Mouse (Mus musculus) forebrain, embryonic 16.5 days (tissue): ENCODE data around the gene Gata5. TPM values are rescaled to one million over a fixed set of nuclear protein-coding genes. Genes with fewer than 3 reads are reported as not detected.

ENCODE experiments used
- ATAC-seq: fragments of 200-750 bp; cut with Nextera tagmentation; 2 replicates; pipeline ENCODE4 v1.8.0; 2017; ENCODE audit warnings: mild to moderate bottlenecking, moderate library complexity
- H3K27ac ChIP-seq: fragments of 300-500 bp; sonication (generic); 2 replicates; pipeline ENCODE4 v1.5.1; 2014; ENCODE audit warnings: low read length, control low read depth
- H3K27me3 ChIP-seq: fragments of 300-500 bp; sonication (generic); replicated peaks from 2 replicates; pipeline ENCODE4 v1.6.1; 2014; ENCODE audit warnings: low read length; ENCODE audit not compliant: control insufficient read depth, insufficient read depth
- H3K36me3 ChIP-seq: fragments of 300-500 bp; sonication (generic); 2 replicates; pipeline ENCODE4 v1.6.1; 2014; ENCODE audit not compliant: control insufficient read depth, insufficient read depth
- H3K4me1 ChIP-seq: fragments of 300-500 bp; sonication (generic); replicated peaks from 2 replicates; pipeline ENCODE4 v1.6.1; 2014; ENCODE audit warnings: low read length; ENCODE audit not compliant: control insufficient read depth, insufficient read depth
- H3K4me2 ChIP-seq: fragments of 300-500 bp; sonication (generic); 2 replicates; pipeline ENCODE4 v1.6.1; 2014; ENCODE audit warnings: mild to moderate bottlenecking, low read length, control low read depth
- H3K4me3 ChIP-seq: fragments of 300-500 bp; sonication (generic); replicated peaks from 2 replicates; pipeline ENCODE4 v1.5.1; 2014; ENCODE audit warnings: mild to moderate bottlenecking, low read length, control low read depth
- H3K9ac ChIP-seq: fragments of 300-500 bp; sonication (generic); replicated peaks from 2 replicates; pipeline ENCODE4 v1.6.1; 2014; ENCODE audit warnings: low read depth, low read length, control low read depth
- H3K9me3 ChIP-seq: fragments of 300-500 bp; sonication (generic); 2 replicates; pipeline ENCODE4 v1.6.1; 2016; ENCODE audit warnings: low read length; ENCODE audit not compliant: control insufficient read depth
- WGBS: fragments of 180-500 bp; shearing (Covaris S2); extraction: QIAGEN DNeasy Blood & Tissue Kit; methylation state at CpG from one replicate; pipeline ENCODE4 v1.1.7; 2014; 5-methylcytosine and 5-hydroxymethylcytosine counted together
- polyA plus RNA-seq: library from polyadenylated mRNA; unstranded; fragments of >200 nt; fragmentation: Nextera tagmentation; extraction: Ambion mirVana; gene quantifications from 2 replicates; pipeline ENCODE4 v1.2.1, GENCODE M21; 2015

Gata5 gene
- polyA plus RNA-seq, 1 experiment from 2014 or later = not detected

DNA sequence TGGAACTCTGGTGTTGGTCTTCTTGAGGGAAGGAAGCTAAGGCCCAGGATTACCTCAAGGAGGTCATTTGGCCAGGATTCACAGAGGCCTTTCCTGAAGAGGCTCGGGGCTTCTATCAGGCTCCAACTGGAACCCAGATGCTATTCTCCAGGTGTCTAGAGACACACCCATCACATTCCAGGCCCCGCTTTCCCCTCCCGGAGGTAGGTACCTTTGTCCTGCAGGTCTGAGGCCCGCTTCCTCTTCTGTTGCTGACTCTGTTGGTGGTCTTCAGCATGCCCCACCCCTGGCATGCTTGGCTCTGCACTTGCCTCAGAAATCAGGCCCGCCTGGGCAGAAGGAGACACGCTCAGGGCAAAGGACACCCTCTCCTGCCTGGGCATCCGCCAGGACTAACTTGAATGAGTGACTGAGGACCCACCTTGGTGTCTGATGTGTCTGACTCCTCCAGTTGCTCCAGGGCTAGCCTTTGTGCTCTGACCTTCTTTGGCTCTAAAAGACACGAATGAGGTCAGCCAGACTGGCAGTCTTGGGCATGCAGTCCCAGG is 56.7 kb downstream of the Gata5 start:
- WGBS = 72% methylated on average over 8 of the region's 8 CpGs
- no peak overlapping the region for H3K27ac ChIP-seq
- no peak overlapping the region for H3K4me2 ChIP-seq
- no peak overlapping the region for H3K9ac ChIP-seq
- H3K4me1 ChIP-seq = peaks cover 5% of the 10 kb centered on the region
- H3K4me3 ChIP-seq = no peak overlapping the region
- H3K36me3 ChIP-seq = no peaks in the 10 kb centered on the region
- no peak for ATAC-seq
- H3K9me3 ChIP-seq = no peaks in the 10 kb centered on the region
- peaks cover 3% of the 10 kb centered on the region; the same call in 1 of the 2 replicates for H3K27me3 ChIP-seq

GRCm38 (mm10) chr2:180276851-180277259 is 57.6 kb downstream of the Gata5 start:
- H3K9me3 ChIP-seq = no peaks in the 10 kb centered on the region
- no peak overlapping the region for H3K4me2 ChIP-seq
- WGBS = 80% methylated on average over 8 of the region's 8 CpGs
- no peak for ATAC-seq
- H3K27ac ChIP-seq = no peak overlapping the region
- H3K36me3 ChIP-seq = no peaks in the 10 kb centered on the region
- no peak overlapping the region for H3K4me3 ChIP-seq
- H3K4me1 ChIP-seq = peaks cover 15% of the 10 kb centered on the region
- peaks cover 3% of the 10 kb centered on the region; the same call in 1 of the 2 replicates for H3K27me3 ChIP-seq
- no peak overlapping the region for H3K9ac ChIP-seq

GRCm38 (mm10) chr2:180276385-180276784 is 58.1 kb downstream of the Gata5 start:
- no peak overlapping the region for H3K9ac ChIP-seq
- peaks cover 3% of the 10 kb centered on the region; the same call in 1 of the 2 replicates for H3K27me3 ChIP-seq
- no peak for ATAC-seq
- no peaks in the 10 kb centered on the region for H3K36me3 ChIP-seq
- no peaks in the 10 kb centered on the region for H3K9me3 ChIP-seq
- no peak overlapping the region for H3K4me3 ChIP-seq
- 58% methylated on average over 4 of the region's 4 CpGs for WGBS
- H3K4me2 ChIP-seq = no peak overlapping the region
- H3K4me1 ChIP-seq = peaks cover 19% of the 10 kb centered on the region
- H3K27ac ChIP-seq = no peak overlapping the region

DNA sequence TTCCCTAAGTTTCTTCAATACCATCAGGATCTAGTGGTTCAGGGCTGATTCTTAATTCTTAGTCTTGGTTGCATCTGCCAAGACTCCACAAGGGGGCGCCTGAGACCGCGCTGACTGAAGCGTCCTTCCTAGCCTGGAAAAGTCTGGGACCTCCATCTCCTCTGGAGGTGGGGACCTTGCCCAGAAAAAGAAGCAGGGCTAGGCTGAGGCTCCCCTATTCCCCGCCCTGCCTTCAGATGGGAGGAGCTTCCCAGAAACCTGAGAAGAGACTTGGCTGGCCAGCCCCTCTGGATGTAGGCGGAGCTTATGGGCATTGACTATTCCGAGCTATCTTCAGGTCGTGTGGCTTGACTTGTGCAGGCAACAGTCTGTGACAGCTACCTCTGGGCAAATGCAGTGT is 58.7 kb downstream of the Gata5 start:
- Histone ChIP-seq H3K4me2 (peak overlapping the region; percentile 25; the same call in 1 of the 2 replicates), H3K4me3 (no peak overlapping the region), H3K27ac (no peak overlapping the region), H3K27me3 (peaks cover 3% of the 10 kb centered on the region; the same call in 1 of the 2 replicates), H3K9ac (no peak overlapping the region), H3K36me3 (no peaks in the 10 kb centered on the region), H3K9me3 (no peaks in the 10 kb centered on the region), H3K4me1 (peaks cover 25% of the 10 kb centered on the region)
- peak; percentile 4; the same call in 1 of the 2 replicates for ATAC-seq
- under 1% methylated on average over 8 of the region's 8 CpGs for WGBS

Other genes starting within 250 kb of the Gata5 start
- gene Hrh3, start 230.2 kb downstream of the Gata5 start, polyA plus RNA-seq = 1.8 and 2.4 TPM in 2 replicates
- gene Osbpl2, start 215.4 kb downstream of the Gata5 start, polyA plus RNA-seq = 72.3 and 73.3 TPM in 2 replicates
- gene Adrm1, start 163.2 kb downstream of the Gata5 start, polyA plus RNA-seq = 189 and 202 TPM in 2 replicates
- gene Lama5, start 108.8 kb downstream of the Gata5 start, polyA plus RNA-seq = 3.0 and 3.2 TPM in 2 replicates
- gene Rps21, start 77.3 kb downstream of the Gata5 start, polyA plus RNA-seq = 305 and 334 TPM in 2 replicates
- 16.1 and 18.5 TPM in 2 replicates for gene Cables2, start 61.2 kb downstream of the Gata5 start, polyA plus RNA-seq
- not detected in 2 replicates for gene Rbbp8nl, start 44.8 kb downstream of the Gata5 start, polyA plus RNA-seq
- gene Slco4a1, start 121.5 kb upstream of the Gata5 start, polyA plus RNA-seq = 1.3 and 1.5 TPM in 2 replicates
- 13.2 and 13.4 TPM in 2 replicates for gene Ntsr1, start 165.3 kb upstream of the Gata5 start, polyA plus RNA-seq
- 49.3 and 50.6 TPM in 2 replicates for gene Mrgbp, start 246.6 kb upstream of the Gata5 start, polyA plus RNA-seq